Mouse (Mus musculus) embryonic facial prominence, embryonic 13.5 days (tissue): ENCODE results near the gene Nav3. TPM values are rescaled to one million over a fixed set of nuclear protein-coding genes. Genes with fewer than 3 reads are reported as not detected.

Source experiments
- ATAC-seq: fragments of 200-750 bp; cut with Nextera tagmentation; 2 replicates; pipeline ENCODE4 v1.8.0; 2017; ENCODE audit warnings: low read depth; ENCODE audit not compliant: insufficient number of reproducible peaks, insufficient read depth, low FRiP score, low TSS enrichment
- H3K27ac ChIP-seq: fragments of 300-500 bp; sonication (generic); 2 replicates; pipeline ENCODE4 v1.5.1; 2015; ENCODE audit warnings: moderate library complexity, mild to moderate bottlenecking, inconsistent platforms
- H3K27me3 ChIP-seq: fragments of 300-500 bp; sonication (generic); 2 replicates; pipeline ENCODE4 v1.6.1; 2015; ENCODE audit warnings: mild to moderate bottlenecking, inconsistent platforms
- H3K36me3 ChIP-seq: fragments of 300-500 bp; sonication (generic); 2 replicates; pipeline ENCODE4 v1.6.1; 2015; ENCODE audit warnings: mild to moderate bottlenecking, inconsistent platforms
- H3K4me1 ChIP-seq: fragments of 300-500 bp; sonication (generic); 2 replicates; pipeline ENCODE4 v1.6.1; 2015; ENCODE audit warnings: inconsistent platforms
- H3K4me2 ChIP-seq: fragments of 300-500 bp; sonication (generic); 2 replicates; pipeline ENCODE4 v1.6.1; 2015; ENCODE audit warnings: moderate library complexity, mild to moderate bottlenecking, inconsistent platforms
- H3K4me3 ChIP-seq: fragments of 300-500 bp; sonication (generic); 2 replicates; pipeline ENCODE4 v1.5.1; 2015; ENCODE audit warnings: mild to moderate bottlenecking, inconsistent platforms
- H3K9ac ChIP-seq: fragments of 300-500 bp; sonication (generic); 2 replicates; pipeline ENCODE4 v1.6.1; 2015; ENCODE audit warnings: mild to moderate bottlenecking, inconsistent platforms
- H3K9me3 ChIP-seq: fragments of 300-500 bp; sonication (generic); 2 replicates; pipeline ENCODE4 v1.6.1; 2016; ENCODE audit warnings: inconsistent platforms
- WGBS: fragments of 180-500 bp; shearing (Covaris S2); methylation state at CpG from one replicate; pipeline ENCODE4 v1.1.7; 2015; ENCODE audit warnings: mixed read lengths; 5-methylcytosine and 5-hydroxymethylcytosine counted together
- polyA plus RNA-seq: library from polyadenylated mRNA; unstranded; fragments of >200 nt; fragmentation: Nextera tagmentation; extraction: Ambion mirVana; gene quantifications from 2 replicates; pipeline ENCODE4 v1.2.1, GENCODE M21; 2015

The Nav3 gene
- polyA plus RNA-seq, 1 experiment from 2014 or later = 3.4 TPM

- no peak for ATAC-seq
- 0 out of 2 replicates have a peak overlapping the region, but pooled peaks have one; percentile 33 for H3K4me2 ChIP-seq
- H3K9me3 ChIP-seq = no peaks in the 10 kb centered on the region
- H3K4me3 ChIP-seq = no peak overlapping the region
- H3K9ac ChIP-seq = no peak overlapping the region
- WGBS = 80% methylated on average over 4 of the region's 4 CpGs
- H3K4me1 ChIP-seq = no peaks in the 10 kb centered on the region
- H3K36me3 ChIP-seq = no peaks in the 10 kb centered on the region
- H3K27ac ChIP-seq = no peak overlapping the region
- no peaks in the 10 kb centered on the region for H3K27me3 ChIP-seq
These were observed 552.8 kb downstream of the Nav3 start for GRCm38 (mm10) chr10:109903241-109903640.

- Histone ChIP-seq H3K27ac (no peak overlapping the region), H3K4me3 (no peak overlapping the region), H3K36me3 (no peaks in the 10 kb centered on the region), H3K4me1 (no peaks in the 10 kb centered on the region), H3K27me3 (no peaks in the 10 kb centered on the region), H3K9ac (no peak overlapping the region), H3K4me2 (no peak overlapping the region), H3K9me3 (no peaks in the 10 kb centered on the region)
- 85% methylated on average over 3 of the region's 3 CpGs for WGBS
- no peak for ATAC-seq
These were observed 566.9 kb downstream of the Nav3 start for GRCm38 (mm10) chr10:109889171-109889475.

- Histone ChIP-seq H3K4me3 (no peak overlapping the region), H3K9ac (no peak overlapping the region), H3K4me1 (no peaks in the 10 kb centered on the region), H3K27me3 (no peaks in the 10 kb centered on the region), H3K4me2 (no peak overlapping the region), H3K36me3 (no peaks in the 10 kb centered on the region), H3K27ac (no peak overlapping the region), H3K9me3 (no peaks in the 10 kb centered on the region)
- WGBS = 76% methylated on average over 11 of the region's 11 CpGs
- ATAC-seq = no peak
These were observed 567.4 kb downstream of the Nav3 start for GRCm38 (mm10) chr10:109888355-109889170.

- Histone ChIP-seq H3K36me3 (no peaks in the 10 kb centered on the region), H3K27ac (no peak overlapping the region), H3K9me3 (no peaks in the 10 kb centered on the region), H3K4me3 (no peak overlapping the region), H3K27me3 (no peaks in the 10 kb centered on the region), H3K4me2 (no peak overlapping the region), H3K4me1 (no peaks in the 10 kb centered on the region), H3K9ac (no peak overlapping the region)
- 83% methylated on average over 3 of the region's 3 CpGs for WGBS
- ATAC-seq = no peak
These were observed 568.8 kb downstream of the Nav3 start for GRCm38 (mm10) chr10:109887160-109887559.

- Histone ChIP-seq H3K36me3 (no peaks in the 10 kb centered on the region), H3K4me3 (no peak overlapping the region), H3K9ac (no peak overlapping the region), H3K27me3 (no peaks in the 10 kb centered on the region), H3K4me2 (no peak overlapping the region), H3K27ac (no peak overlapping the region), H3K9me3 (no peaks in the 10 kb centered on the region), H3K4me1 (peaks cover 4% of the 10 kb centered on the region; the same call in 1 of the 2 replicates)
- no peak for ATAC-seq
- 89% methylated on average over 4 of the region's 4 CpGs for WGBS
These were observed 579.9 kb downstream of the Nav3 start for GRCm38 (mm10) chr10:109876107-109876506.

- no peaks in the 10 kb centered on the region for H3K27me3 ChIP-seq
- H3K27ac ChIP-seq = no peak overlapping the region
- H3K9me3 ChIP-seq = no peaks in the 10 kb centered on the region
- no peak overlapping the region for H3K4me3 ChIP-seq
- no peak overlapping the region for H3K9ac ChIP-seq
- no peaks in the 10 kb centered on the region for H3K36me3 ChIP-seq
- no peak overlapping the region for H3K4me2 ChIP-seq
- peaks cover 4% of the 10 kb centered on the region; the same call in 1 of the 2 replicates for H3K4me1 ChIP-seq
- no peak for ATAC-seq
These were observed 580.6 kb downstream of the Nav3 start for GRCm38 (mm10) chr10:109875312-109875830.

DNA sequence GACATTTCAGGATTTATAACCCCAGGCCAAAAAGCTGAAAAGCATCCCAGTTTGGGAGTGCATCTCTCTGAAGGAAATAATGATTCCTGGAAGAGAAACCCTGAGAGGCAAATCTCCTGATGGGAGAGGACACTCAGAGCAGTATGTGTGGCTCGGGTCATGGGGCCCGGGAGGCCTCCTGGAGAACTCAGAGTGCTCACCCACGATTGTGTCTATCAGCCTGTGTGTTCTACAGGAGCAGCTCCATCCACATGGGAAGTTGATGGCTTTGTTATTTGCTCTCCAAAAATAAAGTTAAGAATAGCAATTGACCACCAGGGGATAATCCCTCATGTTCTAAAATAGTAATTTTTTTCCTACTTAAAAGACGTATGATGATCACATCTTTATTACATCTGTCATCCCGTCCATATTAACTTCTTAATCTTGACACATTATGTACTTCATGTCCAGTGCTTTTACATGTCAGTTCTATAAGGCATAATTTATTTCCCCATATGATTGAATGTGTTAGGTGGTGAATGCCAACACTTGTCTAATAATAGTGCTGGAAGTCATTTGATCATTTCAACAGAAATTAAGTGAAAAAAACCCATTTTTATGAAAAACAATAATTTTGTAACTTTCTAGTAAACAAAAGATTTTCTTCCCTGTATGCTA, 581.2 kb downstream of the Nav3 start:
- Histone ChIP-seq H3K9me3 (no peaks in the 10 kb centered on the region), H3K4me2 (no peak overlapping the region), H3K4me1 (peaks cover 4% of the 10 kb centered on the region; the same call in 1 of the 2 replicates), H3K27me3 (no peaks in the 10 kb centered on the region), H3K4me3 (no peak overlapping the region), H3K9ac (no peak overlapping the region), H3K27ac (no peak overlapping the region), H3K36me3 (no peaks in the 10 kb centered on the region)
- WGBS = 33% methylated on average over 5 of the region's 5 CpGs
- ATAC-seq = no peak

DNA sequence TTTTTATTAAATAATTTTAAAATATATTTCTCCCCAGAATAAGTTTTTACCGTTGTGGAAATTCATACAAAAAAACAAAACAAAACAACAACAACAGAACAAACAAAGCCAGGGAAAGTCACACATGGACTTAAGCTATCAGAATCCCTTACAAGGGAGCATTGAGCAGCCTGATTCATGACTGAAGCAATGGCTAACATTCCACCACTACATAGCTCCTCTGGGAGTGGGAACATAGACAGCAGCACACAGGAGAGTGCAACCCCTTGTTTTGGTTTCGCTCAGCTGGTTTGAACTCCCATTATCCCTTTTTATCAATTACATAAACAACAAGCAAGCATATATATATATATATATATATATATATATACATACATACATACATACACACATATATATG, 589.9 kb downstream of the Nav3 start:
- Histone ChIP-seq H3K27me3 (no peaks in the 10 kb centered on the region), H3K9me3 (no peaks in the 10 kb centered on the region), H3K4me1 (no peaks in the 10 kb centered on the region), H3K9ac (no peak overlapping the region), H3K27ac (no peak overlapping the region), H3K4me3 (no peak overlapping the region), H3K36me3 (no peaks in the 10 kb centered on the region), H3K4me2 (no peak overlapping the region)
- 87% methylated on average over 2 of the region's 2 CpGs for WGBS
- no peak for ATAC-seq

DNA sequence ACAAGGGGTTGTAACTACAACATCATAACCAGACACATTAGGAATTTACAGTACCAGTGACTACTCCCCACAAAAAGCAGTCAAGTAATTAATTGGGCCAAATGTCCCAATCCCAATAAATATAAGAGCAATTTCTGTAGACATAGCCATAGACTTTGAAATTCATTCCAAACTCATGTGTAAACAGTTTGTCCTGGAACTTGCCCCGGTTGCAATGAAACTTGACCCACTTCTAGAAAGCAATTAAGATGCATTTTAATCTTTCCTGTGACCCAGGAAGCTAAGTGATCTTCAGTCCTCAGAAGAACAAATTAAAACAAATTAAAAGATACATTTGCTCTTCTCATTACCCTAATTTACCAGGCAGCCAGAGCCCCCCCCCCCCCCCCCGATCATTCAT, 590.6 kb downstream of the Nav3 start:
- Histone ChIP-seq H3K4me2 (no peak overlapping the region), H3K9me3 (no peaks in the 10 kb centered on the region), H3K4me3 (no peak overlapping the region), H3K27ac (no peak overlapping the region), H3K9ac (no peak overlapping the region), H3K36me3 (no peaks in the 10 kb centered on the region), H3K27me3 (no peaks in the 10 kb centered on the region), H3K4me1 (no peaks in the 10 kb centered on the region)
- ATAC-seq = no peak
- WGBS = 28% methylated on average over 1 of the region's 2 CpGs

GRCm38 (mm10) chr10:109864708-109865107, 591.3 kb downstream of the Nav3 start:
- Histone ChIP-seq H3K4me1 (no peaks in the 10 kb centered on the region), H3K27me3 (no peaks in the 10 kb centered on the region), H3K36me3 (no peaks in the 10 kb centered on the region), H3K9ac (no peak overlapping the region), H3K27ac (no peak overlapping the region), H3K9me3 (no peaks in the 10 kb centered on the region), H3K4me3 (no peak overlapping the region), H3K4me2 (no peak overlapping the region)
- no peak for ATAC-seq
- WGBS = 17% methylated on average over 4 of the region's 4 CpGs

DNA sequence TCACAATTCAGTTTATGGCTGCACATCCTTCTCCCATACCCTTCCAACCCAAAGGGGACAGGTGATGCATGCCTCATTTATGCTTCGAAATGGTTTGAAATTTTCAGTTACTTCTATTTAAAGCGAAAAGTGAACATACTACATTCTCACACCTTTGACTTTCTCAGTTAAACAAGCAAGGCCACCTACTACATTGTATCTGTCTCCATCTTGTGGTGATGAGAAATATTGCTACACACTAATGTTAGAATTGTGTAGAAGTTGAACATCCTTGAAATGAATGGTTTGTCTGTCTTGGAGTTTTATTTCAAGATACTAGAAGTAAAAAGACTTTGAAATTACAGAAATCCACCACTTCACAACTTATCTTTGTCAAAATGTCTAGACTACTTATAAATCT, 594.7 kb downstream of the Nav3 start:
- no peaks in the 10 kb centered on the region for H3K4me1 ChIP-seq
- ATAC-seq = no peak
- H3K36me3 ChIP-seq = no peaks in the 10 kb centered on the region
- H3K4me3 ChIP-seq = no peak overlapping the region
- H3K9ac ChIP-seq = no peak overlapping the region
- WGBS = 62% methylated on average over 2 of the region's 2 CpGs
- no peak overlapping the region for H3K27ac ChIP-seq
- H3K4me2 ChIP-seq = no peak overlapping the region
- H3K9me3 ChIP-seq = no peaks in the 10 kb centered on the region
- no peaks in the 10 kb centered on the region for H3K27me3 ChIP-seq

DNA sequence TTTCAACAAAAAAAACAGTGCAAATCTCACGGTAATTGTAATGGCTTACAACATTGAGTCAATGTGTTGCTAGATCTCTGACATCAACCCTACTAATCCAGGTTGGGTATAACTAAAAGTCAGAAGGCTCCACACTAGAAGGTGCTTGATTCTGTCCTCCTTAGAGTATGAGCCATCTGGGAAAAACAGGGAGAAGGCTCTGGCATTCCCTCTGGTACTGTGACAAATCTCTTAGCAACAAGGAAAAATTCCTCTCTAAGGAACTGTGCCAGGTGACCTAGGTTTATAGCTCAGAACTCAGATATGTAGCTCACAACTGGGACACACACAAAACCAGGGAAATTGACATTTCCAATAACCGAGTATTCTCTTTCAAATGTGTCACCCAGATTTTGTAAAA, 597.4 kb downstream of the Nav3 start:
- ATAC-seq = no peak
- 83% methylated on average over 2 of the region's 2 CpGs for WGBS
- H3K4me1 ChIP-seq = no peaks in the 10 kb centered on the region
- H3K27me3 ChIP-seq = no peaks in the 10 kb centered on the region
- H3K9me3 ChIP-seq = no peaks in the 10 kb centered on the region
- no peak overlapping the region for H3K4me3 ChIP-seq
- H3K4me2 ChIP-seq = no peak overlapping the region
- no peaks in the 10 kb centered on the region for H3K36me3 ChIP-seq
- H3K9ac ChIP-seq = no peak overlapping the region
- no peak overlapping the region for H3K27ac ChIP-seq
